Mouse (Mus musculus): ENCODE data around the gene Nkx2-4.

The Nkx2-4 gene

DNA sequence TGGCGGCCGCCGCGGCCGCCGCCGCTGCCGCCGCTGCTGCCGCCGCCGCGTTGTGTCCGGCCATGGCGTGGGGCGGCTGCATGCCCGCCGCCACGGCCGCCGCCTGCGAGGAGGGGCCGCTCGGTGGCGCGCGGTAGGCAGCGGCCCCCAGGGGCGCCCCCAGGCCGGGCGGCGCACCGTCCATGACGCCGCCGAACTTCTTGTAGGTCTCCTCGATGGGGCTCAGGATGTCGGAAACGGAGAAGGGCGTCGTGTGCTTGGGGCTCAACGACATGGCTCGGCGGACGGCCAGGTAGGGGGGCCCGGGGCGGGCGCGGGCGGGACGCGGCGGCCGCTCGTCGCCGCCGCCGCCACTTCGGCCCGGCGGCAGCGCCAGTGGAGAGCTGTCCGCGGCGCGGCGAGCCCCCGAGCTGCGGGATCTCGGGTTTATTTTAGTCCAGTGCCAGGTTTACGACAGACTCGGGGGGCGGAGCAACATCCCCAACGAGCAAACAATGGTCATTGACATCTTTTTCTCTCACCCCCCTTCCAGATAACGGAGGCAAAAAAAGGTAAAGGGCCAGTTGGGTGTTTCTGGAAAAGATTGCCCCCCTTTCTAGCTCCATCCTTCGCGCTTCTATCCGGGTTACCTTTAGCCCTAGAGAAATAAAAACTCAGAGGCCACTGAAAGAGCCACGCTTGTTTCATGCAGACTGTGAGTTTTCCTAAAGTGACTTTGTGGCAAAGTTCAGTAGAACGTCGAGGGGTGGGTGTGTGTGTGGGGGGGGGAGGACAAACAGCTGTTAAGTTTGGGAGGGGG lies at the start of gene Nkx2-4:
Nkx2-4 (minus strand) TSS at position 374 of the 799 bp plus-strand sequence.
- no peak for ATAC-seq (ENCODE audit: low TSS enrichment)

- ATAC-seq (ENCODE audit: low TSS enrichment), result no peak
These were observed 42.1 kb upstream of the Nkx2-4 start for GRCm38 (mm10) chr2:147127366-147127765.

GRCm38 (mm10) chr2:147119736-147120135 lies 34.5 kb upstream of the Nkx2-4 start:
- no peak for ATAC-seq (ENCODE audit: low TSS enrichment)

DNA sequence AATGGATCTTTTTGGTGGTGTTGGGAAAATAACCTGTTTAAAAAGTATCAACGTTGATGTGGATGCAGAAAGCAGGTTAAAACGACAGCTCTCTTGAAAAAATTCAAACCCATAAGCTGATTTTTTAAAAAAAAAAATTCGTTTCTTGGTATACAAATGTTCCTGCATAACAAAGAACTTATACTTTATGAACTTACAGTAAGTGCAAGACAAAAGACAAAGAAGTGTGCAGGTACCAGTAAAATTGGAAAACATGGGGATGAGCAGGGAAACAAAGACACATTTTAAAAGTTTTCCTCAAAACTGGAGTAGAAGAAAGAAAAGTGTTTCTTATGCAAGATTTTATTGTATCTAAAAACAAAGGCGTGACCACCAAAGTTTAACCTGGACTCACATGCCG lies 1.2 kb upstream of the Nkx2-4 start:
- no peak for ATAC-seq (ENCODE audit: low TSS enrichment)

- ATAC-seq (ENCODE audit: low TSS enrichment), result no peak
These were observed 692 bp upstream of the Nkx2-4 start for GRCm38 (mm10) chr2:147085937-147086336.

- ATAC-seq (ENCODE audit: low TSS enrichment), result no peak
These were observed 726 bp downstream of the Nkx2-4 start for GRCm38 (mm10) chr2:147084366-147085071.

DNA sequence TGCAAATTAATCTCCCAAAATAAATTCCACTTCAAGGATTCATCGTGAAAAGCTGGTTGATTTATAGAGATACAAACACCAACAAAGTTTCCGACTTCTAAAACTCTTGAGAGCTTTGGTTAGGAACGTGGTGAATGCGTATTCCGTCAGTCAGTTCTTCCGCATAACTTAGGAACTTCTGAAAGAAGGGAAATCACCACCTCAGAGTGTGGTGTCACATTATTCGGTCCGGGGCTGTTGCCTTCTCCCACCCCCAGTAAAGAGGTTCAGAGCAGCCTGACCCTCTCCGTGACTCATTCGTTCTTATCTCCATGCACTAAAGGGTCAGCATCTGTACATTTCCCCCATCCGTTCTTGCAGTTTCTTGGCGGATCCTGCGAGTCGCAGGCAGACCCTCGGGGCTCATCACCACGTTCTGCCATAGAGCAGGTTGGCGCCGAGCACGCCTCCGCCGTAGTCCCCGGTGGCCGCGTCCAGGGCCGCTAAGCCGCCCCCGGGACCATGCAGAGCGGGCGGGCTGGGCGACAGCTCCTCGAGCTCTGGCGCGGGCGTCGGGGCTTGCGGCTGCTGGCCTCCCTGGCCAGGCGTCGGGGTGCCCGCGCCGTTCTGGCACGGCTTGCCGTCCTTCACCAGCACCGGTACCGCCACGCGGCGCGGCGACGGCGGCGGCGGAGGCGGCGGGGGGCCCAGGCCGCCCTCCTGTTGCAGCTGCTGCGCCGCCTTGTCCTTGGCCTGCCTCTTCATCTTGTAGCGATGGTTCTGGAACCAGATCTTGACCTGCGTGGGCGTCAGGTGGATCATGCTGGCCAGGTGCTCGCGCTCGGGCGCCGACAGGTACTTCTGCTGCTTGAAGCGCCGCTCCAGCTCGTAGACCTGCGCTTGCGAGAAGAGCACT lies 1.5 kb downstream of the Nkx2-4 start:
- ATAC-seq (ENCODE audit: low TSS enrichment), result no peak

DNA sequence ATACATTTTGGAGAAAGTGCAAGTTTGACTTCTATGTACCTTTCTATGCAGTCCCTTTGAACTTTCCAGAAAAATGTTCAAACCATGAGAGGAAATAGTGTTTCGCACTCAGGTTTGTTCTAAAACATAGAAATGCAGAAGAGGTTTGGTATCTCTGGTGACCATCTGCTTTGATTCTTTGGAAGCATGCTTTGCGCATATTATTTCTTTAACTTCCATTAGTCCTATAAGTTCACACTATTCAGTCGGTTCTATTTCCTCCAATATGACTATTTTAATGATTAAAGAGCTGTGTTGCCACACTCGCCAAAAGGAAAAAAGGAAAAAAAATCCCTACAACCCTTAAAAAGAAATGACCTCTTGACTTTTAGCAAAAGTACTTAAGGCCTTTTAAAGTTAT lies 2.9 kb downstream of the Nkx2-4 start:
- ATAC-seq (ENCODE audit: low TSS enrichment), result no peak

GRCm38 (mm10) chr2:147074399-147074798 lies 10.8 kb downstream of the Nkx2-4 start:
- no peak for ATAC-seq (ENCODE audit: low TSS enrichment)

- ATAC-seq (ENCODE audit: low TSS enrichment), result no peak
These were observed 11.3 kb downstream of the Nkx2-4 start for GRCm38 (mm10) chr2:147073962-147074361.

- ATAC-seq (ENCODE audit: low TSS enrichment), result no peak
These were observed 14.9 kb downstream of the Nkx2-4 start for GRCm38 (mm10) chr2:147070305-147070704.

- ATAC-seq (ENCODE audit: low TSS enrichment), result no peak
These were observed 16.2 kb downstream of the Nkx2-4 start for GRCm38 (mm10) chr2:147069077-147069476.

DNA sequence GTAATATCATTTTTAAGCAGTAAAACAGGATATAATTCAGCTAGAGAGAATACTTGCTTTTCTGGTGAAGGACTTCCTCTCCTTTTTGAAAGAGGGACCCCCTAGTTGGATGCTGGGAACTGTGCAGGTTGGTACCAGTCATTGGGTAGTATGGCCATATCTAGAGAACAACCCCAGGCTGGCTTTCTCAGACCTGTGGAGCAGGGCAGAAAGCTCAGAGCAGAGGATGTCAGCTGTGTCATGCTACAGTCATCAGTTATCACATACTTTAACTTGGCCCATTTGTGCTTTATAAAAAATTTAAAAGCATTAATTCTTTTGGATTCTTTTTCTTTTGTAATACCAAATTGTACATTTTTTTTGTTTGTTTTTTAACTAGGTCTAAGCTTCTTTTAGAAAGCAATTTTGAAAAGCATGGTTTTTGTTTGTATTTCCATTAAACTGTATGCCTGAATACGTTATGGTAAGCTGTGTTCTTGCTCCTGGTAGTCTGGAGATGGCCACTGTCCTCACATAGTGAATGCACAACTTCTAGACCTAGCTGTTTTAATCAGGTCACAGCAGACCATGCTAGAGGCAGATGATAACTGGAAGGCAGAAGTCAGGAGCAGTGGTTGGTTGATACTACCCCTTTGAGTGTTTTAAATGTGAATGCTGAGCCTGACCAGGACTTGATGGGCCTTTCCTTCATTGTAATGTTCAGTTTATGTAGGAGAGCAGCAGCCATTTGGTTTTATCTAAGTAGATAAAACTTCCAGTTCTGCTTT lies 17.6 kb downstream of the Nkx2-4 start:
- ATAC-seq (ENCODE audit: low TSS enrichment), result no peak

GRCm38 (mm10) chr2:147053229-147053892 lies 31.9 kb downstream of the Nkx2-4 start:
- no peak for ATAC-seq (ENCODE audit: low TSS enrichment)

- ATAC-seq (ENCODE audit: low TSS enrichment), result no peak
These were observed 38.2 kb downstream of the Nkx2-4 start for GRCm38 (mm10) chr2:147047051-147047450.

DNA sequence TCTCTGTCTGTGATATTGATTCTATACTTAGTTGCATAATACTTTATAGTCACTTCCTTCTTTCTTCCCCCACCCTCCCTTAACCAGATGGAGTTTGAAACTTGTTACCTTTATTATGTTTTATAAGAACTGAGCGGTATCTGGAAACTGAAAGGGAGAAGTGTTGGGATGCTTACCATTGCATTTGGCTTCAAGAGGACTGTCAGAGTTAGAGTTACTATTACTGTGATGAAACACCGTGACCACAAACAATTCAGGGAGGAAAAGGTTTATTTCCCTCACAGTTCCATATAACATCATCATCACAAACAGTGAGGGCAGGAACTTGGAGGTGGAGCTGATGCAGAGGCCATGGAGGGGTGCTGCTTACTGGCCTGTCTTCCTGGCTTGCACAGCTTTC lies 49.4 kb downstream of the Nkx2-4 start:
- ATAC-seq (ENCODE audit: low TSS enrichment), result no peak
